ENCODE assay signal across 9 mouse cellular contexts in the genomic region with DNA sequence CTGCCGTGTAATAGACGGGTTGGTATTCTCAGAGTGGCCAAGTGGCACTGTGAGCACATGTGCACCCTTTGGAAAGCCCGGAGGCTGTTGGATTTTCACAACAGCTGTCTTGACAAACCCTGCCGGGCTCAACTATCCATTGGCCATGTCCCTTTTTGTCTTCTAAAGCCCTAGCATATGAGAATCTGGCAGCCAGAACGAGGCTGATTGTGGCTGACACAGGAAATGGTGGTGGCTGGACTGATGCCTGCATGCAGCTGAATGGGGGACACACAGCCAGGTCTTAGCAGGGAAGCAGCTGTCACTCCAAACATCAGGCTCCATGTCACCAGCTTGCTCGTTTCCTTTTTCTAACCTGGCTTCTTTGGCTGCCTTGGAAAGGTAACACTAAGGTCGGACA. TPM values are rescaled to one million over a fixed set of nuclear protein-coding genes. Genes with fewer than 3 reads are reported as not detected.
DNase-seq lines count a peak whose midpoint lies in the region; ATAC-seq and TF ChIP-seq lines count a peak whose summit lies in the region.
"Had no signal": no experiment of that assay in that cellular context is flagged by ENCODE, and none has a peak within 500 bp of the region (broad histone marks: within the 10 kb centered on the region; RNA-seq: fewer than 3 reads in every experiment).

No protein-coding gene starts in this region.

- H3K4me2 ChIP-seq in kidney, embryonic 16.5 days (replicated peaks; ENCODE audit: low read depth, low read length) = no peak overlapping the region
- H3K4me2 ChIP-seq in liver, embryonic 13.5 days = peak overlapping the region; percentile 94; the same call in 1 of the 2 replicates

- H3K36me3 ChIP-seq in kidney, embryonic 16.5 days (ENCODE audit: insufficient read depth, low read length) = peaks cover under 1% of the 10 kb centered on the region
- peaks cover 3% of the 10 kb centered on the region for H3K36me3 ChIP-seq in liver, embryonic 13.5 days
- H3K36me3 ChIP-seq in splenic B cell, adult 2 months (ENCODE audit: control insufficient read depth, insufficient read depth, low read length, poor library complexity, severe bottlenecking) = 0 out of 2 replicates have a peak, but pooled peaks cover 2% of the 10 kb centered on the region

- H3K27ac ChIP-seq in kidney, embryonic 16.5 days (ENCODE audit: low read length) = no peak overlapping the region
- H3K27ac ChIP-seq in liver, embryonic 13.5 days = no peak overlapping the region

- no peak for ATAC-seq in kidney, embryonic 16.5 days (ENCODE audit: low FRiP score, low TSS enrichment)
- ATAC-seq in liver, embryonic 13.5 days (ENCODE audit: low read depth) = no peak
- ATAC-seq in frontal cortex, adult (ENCODE audit: low TSS enrichment) = no peak
- ATAC-seq: Patski had no signal

- no peak overlapping the region for H3K4me3 ChIP-seq in kidney, embryonic 16.5 days (ENCODE audit: low read length)
- H3K4me3 ChIP-seq in liver, embryonic 13.5 days (replicated peaks) = no peak overlapping the region

- TF ChIP-seq CTCF in brain, embryonic 14.5 days (IDR thresholded peaks at IDR 0.05; ENCODE audit: borderline replicate concordance, extremely low read depth, insufficient read depth, insufficient read length) = no peak

- peaks cover 35% of the 10 kb centered on the region for H3K4me1 ChIP-seq in kidney, embryonic 16.5 days (ENCODE audit: insufficient read depth, low read length)
- H3K4me1 ChIP-seq in liver, embryonic 13.5 days (replicated peaks) = peaks cover 41% of the 10 kb centered on the region

- no peak for TF ChIP-seq POLR2A in brain, embryonic 14.5 days (IDR thresholded peaks at IDR 0.05; ENCODE audit: borderline replicate concordance, extremely low read depth, insufficient read depth, insufficient read length, poor library complexity, severe bottlenecking)

- H3K27me3 ChIP-seq in kidney, embryonic 16.5 days (ENCODE audit: insufficient read depth, low read length) = no peaks in the 10 kb centered on the region
- H3K27me3 ChIP-seq in liver, embryonic 13.5 days = peaks cover 11% of the 10 kb centered on the region
- no peaks in the 10 kb centered on the region for H3K27me3 ChIP-seq in splenic B cell, adult 2 months (ENCODE audit: control insufficient read depth, insufficient read depth, low read length, poor library complexity, severe bottlenecking)
- H3K27me3 ChIP-seq: Patski had no signal

- H3K9ac ChIP-seq in kidney, embryonic 16.5 days (replicated peaks; ENCODE audit: low read length) = no peak overlapping the region
- no peak overlapping the region for H3K9ac ChIP-seq in liver, embryonic 13.5 days

- DNase-seq in kidney, adult 9 months = peak; percentile 40
- peak; percentile 83 for DNase-seq in brain, embryonic 14.5 days (ENCODE audit: low read depth)
- DNase-seq in heart, adult 9 months (ENCODE audit: low spot score in 2 of 2) = peak; percentile 65 to 69
- no peak for DNase-seq in liver, embryonic 13.5 days
- DNase-seq in splenic B cell, adult 2 months (ENCODE audit: low read depth, low spot score) = peak; percentile 16
- no peak for DNase-seq in adrenal gland, adult 8-10 months

- WGBS in kidney, embryonic 16.5 days = 53% methylated on average over 7 of the region's 7 CpGs
- WGBS in liver, embryonic 13.5 days (ENCODE audit: insufficient replicate concordance) = 19% methylated on average over 7 of the region's 7 CpGs

- H3K9me3 ChIP-seq in kidney, embryonic 16.5 days (ENCODE audit: low read length) = no peaks in the 10 kb centered on the region
- no peaks in the 10 kb centered on the region for H3K9me3 ChIP-seq in liver, embryonic 13.5 days (replicated peaks)

RNA-seq across cellular contexts. Expression of a gene that starts 0.7 kb away (rescaled TPM):
- 375 and 395 TPM in 2 replicates for polyA plus RNA-seq in kidney, embryonic 16.5 days (2015; fragmentation: Nextera tagmentation; extraction: Ambion mirVana)
- polyA plus RNA-seq in brain, embryonic 14.5 days (2012; rRNA removed) = 281 and 315 TPM in 2 replicates
- polyA plus RNA-seq in liver, embryonic 13.5 days (2015; fragmentation: Nextera tagmentation; extraction: Ambion mirVana) = 126 and 148 TPM in 2 replicates
- total RNA-seq in adrenal gland, adult 8-10 months (2022) = 100 to 1,000 TPM; 388 to 483 (median 411) TPM

RNA-seq across cellular contexts. Expression of a gene that starts 36.7 kb away (rescaled TPM):
- polyA plus RNA-seq in kidney, embryonic 16.5 days (2015; fragmentation: Nextera tagmentation; extraction: Ambion mirVana) = 35.8 and 36.4 TPM in 2 replicates
- polyA plus RNA-seq in brain, embryonic 14.5 days (2012; rRNA removed) = 7.1 and 10.2 TPM in 2 replicates
- polyA plus RNA-seq in liver, embryonic 13.5 days (2015; fragmentation: Nextera tagmentation; extraction: Ambion mirVana) = 28.3 and 29.1 TPM in 2 replicates
- total RNA-seq in adrenal gland, adult 8-10 months (2022) = 10 to 100 TPM; 32.2 to 43.7 (median 40.0) TPM

Comparison
In these comparisons a context has a peak if more than half of its experiments do, and no peak if none do; other contexts are left out.
1. DNase-seq: peak in kidney, adult 9 months (single experiment), brain, embryonic 14.5 days (single experiment), heart, adult 9 months (2 of 2) and splenic B cell, adult 2 months (single experiment); none in liver, embryonic 13.5 days (single experiment) and adrenal gland, adult 8-10 months (single experiment).